Mouse (Mus musculus) heart, postnatal 0 days (tissue): ENCODE measurements at regions not wholly inside any gene's neighbourhood (a gene's known extent, or its start where the extent isn't known, plus 50 kb on each side); places are given as distances from the start of the nearest gene placed in this dataset.

Source experiments
- ATAC-seq: fragments of 200-750 bp; cut with Nextera tagmentation; 2 replicates; pipeline ENCODE4 v1.8.0; 2017; ENCODE audit warnings: low read depth, moderate number of reproducible peaks, moderate library complexity; ENCODE audit not compliant: insufficient read depth
- DNase-seq: peaks from one replicate; pipeline ENCODE4 v3.0.0-alpha.2; 2016; ENCODE audit warnings: low spot score
- H3K27ac ChIP-seq: fragments of 300-500 bp; sonication (generic); 2 replicates; pipeline ENCODE4 v1.5.1; 2014; ENCODE audit warnings: low read depth, mild to moderate bottlenecking
- H3K27me3 ChIP-seq: fragments of 300-500 bp; sonication (generic); 2 replicates; pipeline ENCODE4 v1.6.1; 2014; ENCODE audit warnings: low read length, mixed read lengths; ENCODE audit not compliant: control insufficient read depth, insufficient read depth
- H3K36me3 ChIP-seq: fragments of 300-500 bp; sonication (generic); replicated peaks from 2 replicates; pipeline ENCODE4 v1.6.1; 2014; ENCODE audit warnings: low read length, mixed read lengths; ENCODE audit not compliant: control insufficient read depth, insufficient read depth
- H3K4me1 ChIP-seq: fragments of 300-500 bp; sonication (generic); 2 replicates; pipeline ENCODE4 v1.6.1; 2014; ENCODE audit warnings: antibody characterized with exemption; ENCODE audit not compliant: control insufficient read depth, insufficient read depth
- H3K4me2 ChIP-seq: fragments of 300-500 bp; sonication (generic); 2 replicates; pipeline ENCODE4 v1.6.1; 2014; ENCODE audit warnings: low read depth, mild to moderate bottlenecking, low read length, moderate library complexity
- H3K4me3 ChIP-seq: fragments of 300-500 bp; sonication (generic); 2 replicates; pipeline ENCODE4 v1.5.1; 2014; ENCODE audit warnings: low read depth, low read length
- H3K9ac ChIP-seq: fragments of 300-500 bp; sonication (generic); replicated peaks from 2 replicates; pipeline ENCODE4 v1.6.1; 2014; ENCODE audit warnings: low read depth, low read length, mixed read lengths
- H3K9me3 ChIP-seq: fragments of 300-500 bp; sonication (generic); replicated peaks from 2 replicates; pipeline ENCODE4 v1.6.1; 2016; ENCODE audit warnings: low read length; ENCODE audit not compliant: control insufficient read depth
- CTCF ChIP-seq: IDR thresholded peaks from 2 replicates; pipeline ENCODE4 v1.5.1; 2016; ENCODE audit warnings: antibody characterized with exemption, control low read depth, low read depth
- EP300 ChIP-seq: IDR thresholded peaks from 2 replicates; pipeline ENCODE4 v1.6.1; 2016; ENCODE audit warnings: antibody characterized with exemption, low read depth
- WGBS: fragments of 180-500 bp; shearing (Covaris S2); extraction: QIAGEN DNeasy Blood & Tissue Kit; methylation state at CpG from one replicate; pipeline ENCODE4 v1.1.7; 2014; 5-methylcytosine and 5-hydroxymethylcytosine counted together

- TF ChIP-seq CTCF: no peak
- peak; percentile 79 for TF ChIP-seq EP300
- peaks cover 12% of the 10 kb centered on the region; the same call in 1 of the 2 replicates for H3K4me1 ChIP-seq
- 37% methylated on average over 11 of the region's 11 CpGs for WGBS
- ATAC-seq (peak; percentile 89), DNase-seq (peak; percentile 87)
- H3K27me3 ChIP-seq: no peaks in the 10 kb centered on the region
- H3K9ac ChIP-seq: no peak overlapping the region
- no peak overlapping the region for H3K4me3 ChIP-seq
- H3K9me3 ChIP-seq: no peaks in the 10 kb centered on the region
- peak overlapping the region; percentile 34; the same call in 1 of the 2 replicates for H3K4me2 ChIP-seq
- H3K36me3 ChIP-seq: no peaks in the 10 kb centered on the region
- H3K27ac ChIP-seq: peak overlapping the region; percentile 85
Measured at GRCm38 (mm10) chr1:190365126-190365525, 194.6 kb upstream of the Prox1 start.

- Histone ChIP-seq H3K27me3 (no peaks in the 10 kb centered on the region), H3K4me3 (no peak overlapping the region), H3K4me2 (no peak overlapping the region), H3K9me3 (no peaks in the 10 kb centered on the region), H3K27ac (no peak overlapping the region), H3K4me1 (peaks cover 8% of the 10 kb centered on the region; the same call in 1 of the 2 replicates), H3K9ac (no peak overlapping the region), H3K36me3 (no peaks in the 10 kb centered on the region)
- DNase-seq (no peak), ATAC-seq (no peak)
- TF ChIP-seq EP300 (no peak), CTCF (no peak)
- 94% methylated on average over 5 of the region's 5 CpGs for WGBS
Measured at GRCm38 (mm10) chr1:190360661-190361060, 190.1 kb upstream of the Prox1 start.

- H3K36me3 ChIP-seq: no peaks in the 10 kb centered on the region
Measured at GRCm38 (mm10) chr1:190357779-190358178, 187.3 kb upstream of the Prox1 start.

GRCm38 (mm10) chr1:190347610-190348009, 177.1 kb upstream of the Prox1 start:
- DNase-seq (no peak), ATAC-seq (no peak)
- Histone ChIP-seq H3K27ac (no peak overlapping the region), H3K4me1 (no peaks in the 10 kb centered on the region), H3K9me3 (no peaks in the 10 kb centered on the region), H3K27me3 (no peaks in the 10 kb centered on the region), H3K36me3 (no peaks in the 10 kb centered on the region), H3K4me3 (no peak overlapping the region), H3K4me2 (no peak overlapping the region), H3K9ac (no peak overlapping the region)
- WGBS: 86% methylated on average over 5 of the region's 5 CpGs
- TF ChIP-seq CTCF: no peak
- TF ChIP-seq EP300: no peak

More at GRCm38 (mm10) chr1:190357779-190358178, 187.3 kb upstream of the Prox1 start:
- Histone ChIP-seq H3K9me3 (no peaks in the 10 kb centered on the region), H3K9ac (no peak overlapping the region), H3K4me1 (no peaks in the 10 kb centered on the region), H3K27ac (no peak overlapping the region), H3K4me3 (no peak overlapping the region), H3K27me3 (no peaks in the 10 kb centered on the region), H3K4me2 (no peak overlapping the region)
- no peak for TF ChIP-seq CTCF
- no peak for TF ChIP-seq EP300
- WGBS: 77% methylated on average over 5 of the region's 5 CpGs
- DNase-seq (no peak), ATAC-seq (no peak)

- Histone ChIP-seq H3K4me3 (no peak overlapping the region), H3K9ac (no peak overlapping the region), H3K4me2 (no peak overlapping the region), H3K27me3 (no peaks in the 10 kb centered on the region), H3K36me3 (no peaks in the 10 kb centered on the region), H3K27ac (no peak overlapping the region), H3K9me3 (no peaks in the 10 kb centered on the region), H3K4me1 (no peaks in the 10 kb centered on the region)
- TF ChIP-seq CTCF (no peak), EP300 (no peak)
- no peak for ATAC-seq
- DNase-seq: no peak
- 69% methylated on average over 8 of the region's 8 CpGs for WGBS
Measured at GRCm38 (mm10) chr1:190340715-190341114, 170.2 kb upstream of the Prox1 start.

GRCm38 (mm10) chr1:190334471-190334870, 164.0 kb upstream of the Prox1 start:
- TF ChIP-seq CTCF (no peak), EP300 (no peak)
- Histone ChIP-seq H3K27me3 (0 out of 2 replicates have a peak, but pooled peaks cover 3% of the 10 kb centered on the region), H3K9ac (no peak overlapping the region), H3K27ac (no peak overlapping the region), H3K4me3 (no peak overlapping the region), H3K36me3 (no peaks in the 10 kb centered on the region), H3K4me1 (no peaks in the 10 kb centered on the region), H3K4me2 (no peak overlapping the region), H3K9me3 (no peaks in the 10 kb centered on the region)
- no peak for ATAC-seq
- no peak for DNase-seq
- 45% methylated on average over 2 of the region's 2 CpGs for WGBS
